Mouse (Mus musculus) embryonic fibroblast, embryonic 13.5 days (primary cell): Measurements from ENCODE around the gene Parp9.

Source experiments
- CTCF ChIP-seq: IDR thresholded peaks from 2 replicates; pipeline ENCODE4 v1.5.1; 2011; ENCODE audit warnings: mild to moderate bottlenecking, control low read depth, low read length, moderate library complexity, borderline replicate concordance; ENCODE audit not compliant: insufficient read depth
- POLR2A ChIP-seq: IDR thresholded peaks from 2 replicates; pipeline ENCODE4 v1.6.1; 2011; ENCODE audit warnings: low read depth, mild to moderate bottlenecking, control low read depth, low read length, moderate library complexity

GRCm38 (mm10) chr16:35941382-35941781 is 3.1 kb downstream of the Parp9 start:
- TF ChIP-seq CTCF: no peak; the same call in 1 of the 2 replicates
- TF ChIP-seq POLR2A: no peak
